Mouse (Mus musculus) cortical plate, adult 2 months (tissue): Measurements from ENCODE around the gene Rufy1. TPM values are rescaled to one million over a fixed set of nuclear protein-coding genes. Genes with fewer than 3 reads are reported as not detected.

Experiments
- H3K27ac ChIP-seq: fragments of 200-500 bp; 2 replicates; pipeline ENCODE4 v1.5.1; 2012; ENCODE audit warnings: low read length, control low read depth, inconsistent platforms; ENCODE audit not compliant: insufficient read depth
- H3K4me1 ChIP-seq: fragments of 200-500 bp; 2 replicates; pipeline ENCODE4 v1.6.1; 2011; ENCODE audit warnings: low read length; ENCODE audit not compliant: control insufficient read depth, insufficient read depth
- H3K4me3 ChIP-seq: fragments of 200-500 bp; 2 replicates; pipeline ENCODE4 v1.5.1; 2011; ENCODE audit warnings: mild to moderate bottlenecking, low read length, control low read depth; ENCODE audit not compliant: insufficient read depth
- CTCF ChIP-seq: fragments of 200-500 bp; IDR thresholded peaks from 2 replicates; pipeline ENCODE4 v1.5.1; 2011; ENCODE audit warnings: mild to moderate bottlenecking, control low read depth, low read length; ENCODE audit not compliant: insufficient read depth; ENCODE audit errors: extremely low read depth
- POLR2A ChIP-seq: fragments of 200-500 bp; IDR thresholded peaks from 2 replicates; pipeline ENCODE4 v1.6.1; 2011; ENCODE audit warnings: mild to moderate bottlenecking, low read length, control low read depth; ENCODE audit not compliant: insufficient read depth; ENCODE audit errors: extremely low read depth
- polyA plus RNA-seq: library from polyadenylated mRNA; depleted of rRNA; stranded (reverse); fragments of >200 nt; gene quantifications from 2 replicates; pipeline ENCODE4 v1.2.3, GENCODE M21; 2012; rRNA removed

The Rufy1 gene
- polyA plus RNA-seq, result 36.4 and 37.5 TPM in 2 replicates

GRCm38 (mm10) chr11:50430277-50431133 is at the start of gene Rufy1:
TSS of gene Rufy1 (minus strand) at chr11:50431125.
- Histone ChIP-seq H3K4me1 (peaks cover 5% of the 10 kb centered on the region), H3K4me3 (peak within 1 kb of the TSS; percentile 65), H3K27ac (peak within 1 kb of the TSS; percentile 99)
- TF ChIP-seq CTCF (no peak), POLR2A (no peak)

GRCm38 (mm10) chr11:50478072-50478471 is 47.1 kb upstream of the Rufy1 start:
- Histone ChIP-seq H3K27ac (no peak overlapping the region), H3K4me3 (no peak overlapping the region), H3K4me1 (peaks cover 2% of the 10 kb centered on the region; the same call in 1 of the 2 replicates)
- no peak for TF ChIP-seq POLR2A
- no peak for TF ChIP-seq CTCF

GRCm38 (mm10) chr11:50477486-50478070 is 46.7 kb upstream of the Rufy1 start:
- H3K4me3 ChIP-seq, result no peak overlapping the region
- peaks cover 2% of the 10 kb centered on the region; the same call in 1 of the 2 replicates for H3K4me1 ChIP-seq
- TF ChIP-seq CTCF, result no peak
- H3K27ac ChIP-seq, result no peak overlapping the region

GRCm38 (mm10) chr11:50476971-50477370 is 46.0 kb upstream of the Rufy1 start:
- Histone ChIP-seq H3K27ac (no peak overlapping the region), H3K4me3 (no peak overlapping the region), H3K4me1 (peaks cover 2% of the 10 kb centered on the region; the same call in 1 of the 2 replicates)
- TF ChIP-seq CTCF (no peak), POLR2A (no peak)

DNA sequence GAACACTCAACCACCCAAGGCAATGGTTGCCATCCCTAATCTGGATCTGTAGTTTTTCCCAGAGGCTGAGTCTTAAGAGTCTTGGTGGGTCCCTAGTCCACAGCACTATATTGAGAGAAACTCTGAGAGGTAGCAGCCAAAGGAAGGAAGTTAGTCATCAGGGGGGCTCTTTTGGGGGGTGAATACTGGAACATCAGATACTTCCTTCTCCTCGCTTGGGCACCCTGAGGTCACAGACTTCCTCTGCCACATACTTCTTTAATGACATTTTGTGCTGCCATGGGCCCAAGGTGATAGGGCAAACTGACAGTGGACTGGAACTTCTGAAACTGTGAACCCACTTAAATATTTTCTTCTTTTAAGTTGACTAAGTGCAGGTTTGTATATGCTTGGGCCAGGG is 43.0 kb upstream of the Rufy1 start:
- peaks cover 2% of the 10 kb centered on the region; the same call in 1 of the 2 replicates for H3K4me1 ChIP-seq
- no peak overlapping the region for H3K27ac ChIP-seq
- TF ChIP-seq POLR2A (no peak), CTCF (no peak)
- H3K4me3 ChIP-seq, result no peak overlapping the region

GRCm38 (mm10) chr11:50472161-50472939 is 41.4 kb upstream of the Rufy1 start:
- TF ChIP-seq POLR2A, result no peak
- no peak for TF ChIP-seq CTCF
- Histone ChIP-seq H3K4me3 (no peak overlapping the region), H3K27ac (no peak overlapping the region), H3K4me1 (peaks cover 2% of the 10 kb centered on the region; the same call in 1 of the 2 replicates)

DNA sequence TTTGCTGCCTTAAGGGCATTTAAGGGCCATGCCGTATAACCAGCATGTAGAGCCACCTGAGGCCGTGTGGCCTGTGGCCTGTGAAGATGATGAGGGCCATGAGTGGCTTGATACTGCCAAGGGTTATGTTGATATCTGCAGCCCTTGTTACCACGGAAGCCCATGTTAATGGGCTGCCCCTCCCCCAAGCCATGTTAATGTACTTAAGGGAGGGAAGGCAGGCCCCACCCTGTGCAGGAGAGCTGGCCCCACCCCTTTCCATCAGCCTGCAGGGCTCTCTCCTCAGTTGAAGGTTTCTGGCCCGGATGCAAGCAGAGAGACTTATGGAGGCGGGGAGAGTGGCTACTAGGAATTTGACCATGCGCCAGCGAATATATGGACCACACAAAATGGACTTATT is 30.6 kb upstream of the Rufy1 start:
- Histone ChIP-seq H3K4me3 (no peak overlapping the region), H3K4me1 (peaks cover 2% of the 10 kb centered on the region; the same call in 1 of the 2 replicates), H3K27ac (no peak overlapping the region)
- no peak for TF ChIP-seq CTCF
- no peak for TF ChIP-seq POLR2A

DNA sequence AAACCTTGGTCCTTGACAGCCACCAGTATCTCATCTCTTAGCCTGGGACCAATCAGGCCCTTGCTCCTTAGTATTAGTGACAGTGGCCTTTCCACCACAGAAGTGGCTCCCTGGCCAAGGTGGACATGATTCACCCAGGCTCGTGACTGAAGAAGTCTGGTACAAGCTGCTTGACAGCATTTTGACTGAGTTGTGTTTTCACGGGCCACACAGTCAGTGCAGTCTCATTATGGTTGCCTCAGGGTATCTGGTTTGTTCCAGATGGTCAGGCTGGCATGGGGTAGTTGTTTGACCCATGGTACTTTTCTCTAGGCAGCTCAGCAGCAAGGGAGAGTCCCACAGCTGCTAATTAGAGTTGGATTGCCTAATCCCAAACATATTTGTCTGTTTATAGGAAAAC is 28.3 kb upstream of the Rufy1 start:
- Histone ChIP-seq H3K4me3 (no peak overlapping the region), H3K27ac (no peak overlapping the region), H3K4me1 (peaks cover 2% of the 10 kb centered on the region; the same call in 1 of the 2 replicates)
- TF ChIP-seq POLR2A (no peak), CTCF (no peak)
